In genomic region chr2:132286376-132287076, GRCm38 (mm10) we compare ENCODE assay signal across 9 mouse cellular contexts. TPM values are rescaled to one million over a fixed set of nuclear protein-coding genes. Genes with fewer than 3 reads are reported as not detected.
DNase-seq lines count a peak whose midpoint lies in the region.
"Had no signal": no experiment of that assay in that cellular context is flagged by ENCODE, and none has a peak within 500 bp of the region (broad histone marks: within the 10 kb centered on the region; RNA-seq: fewer than 3 reads in every experiment).

No protein-coding gene starts in this region.

- intact Hi-C loops in left cerebral cortex, postnatal 4 days (cut with DNase I): no loop called here

- peak; percentile 42 for DNase-seq in left cerebral cortex, postnatal 4 days
- DNase-seq in left cerebral cortex, adult 8-10 months (ENCODE audit: low spot score in 2 of 2): no peak
- peak; percentile 91 for DNase-seq in R1 (ENCODE audit: low read depth, low spot score)
- peak; percentile 79 to 84 for DNase-seq in cerebellum, postnatal 14 days
- peak; percentile 47 for DNase-seq in skeletal muscle tissue, adult 2 months (ENCODE audit: low read depth, low spot score)
- no peak for DNase-seq in thymus, postnatal 36 days
- DNase-seq in urinary bladder, postnatal 36 days (ENCODE audit: low spot score in 2 of 2): no peak
- DNase-seq: gastrocnemius, postnatal 25 days; liver, embryonic 13.5 days had no signal

RNA-seq across cellular contexts. Expression of gene Cds2, which starts 23.6 kb away (rescaled TPM):
- 100 to 1,000 TPM in 1 of 2 experiments, 10 to 100 TPM in 1; 96.4 to 110 TPM for total RNA-seq in left cerebral cortex, postnatal 4 days (2021)
- total RNA-seq in left cerebral cortex, adult 8-10 months (2022): 100 to 1,000 TPM; 257 to 277 (median 265) TPM

RNA-seq across cellular contexts. Expression of gene Pcna, which starts 33.4 kb away (rescaled TPM):
- 10 to 100 TPM; 74.2 to 81.4 TPM for total RNA-seq in left cerebral cortex, postnatal 4 days (2021)
- total RNA-seq in left cerebral cortex, adult 8-10 months (2022): 10 to 100 TPM; 51.4 to 59.2 (median 53.9) TPM

RNA-seq across cellular contexts. Expression of gene Tmem230, which starts 38.9 kb away (rescaled TPM):
- total RNA-seq in left cerebral cortex, postnatal 4 days (2021): 10 to 100 TPM; 23.5 to 23.9 TPM
- 10 to 100 TPM; 34.0 to 37.1 (median 36.4) TPM for total RNA-seq in left cerebral cortex, adult 8-10 months (2022)

Comparison
In these comparisons a context has a peak if more than half of its experiments do, and no peak if none do; other contexts are left out.
1. DNase-seq: peak in left cerebral cortex, postnatal 4 days (single experiment), R1 (single experiment), cerebellum, postnatal 14 days (2 of 2) and skeletal muscle tissue, adult 2 months (single experiment); none in left cerebral cortex, adult 8-10 months (0 of 2), thymus, postnatal 36 days (0 of 2) and urinary bladder, postnatal 36 days (0 of 2).